Comparison of ENCODE assay signal across 23 mouse cellular contexts in the genomic region with DNA sequence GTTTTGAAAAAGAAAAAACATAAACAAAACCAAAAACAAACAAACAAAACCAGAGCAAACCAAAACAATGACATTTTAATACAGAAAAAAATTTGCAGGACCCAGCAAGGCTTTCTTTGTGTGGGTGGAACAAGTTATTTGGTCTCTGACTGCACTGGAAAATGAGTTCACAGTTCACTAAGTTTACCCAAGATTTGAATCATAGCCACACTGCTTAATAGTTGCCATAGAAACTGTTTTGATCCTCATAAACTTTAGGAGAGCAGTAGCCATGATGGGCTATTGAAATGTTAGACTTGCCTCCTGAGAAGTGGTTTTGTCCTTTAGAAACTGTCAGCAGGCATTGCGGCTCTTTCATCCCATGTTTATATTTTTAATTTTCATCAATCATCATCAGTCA. TPM values are rescaled to one million over a fixed set of nuclear protein-coding genes. Genes with fewer than 3 reads are reported as not detected.
A peak's percentile ranks its signal among the peaks of the same experiment; 100 is the strongest.
DNase-seq lines count a peak whose midpoint lies in the region; ATAC-seq and TF ChIP-seq lines count a peak whose summit lies in the region.
"Had no signal": no experiment of that assay in that cellular context is flagged by ENCODE, and none has a peak within 500 bp of the region (broad histone marks: within the 10 kb centered on the region; RNA-seq: fewer than 3 reads in every experiment).

No protein-coding gene starts in this region.

- dilution Hi-C loops in CH12.LX (cut with MboI; ENCODE audit: extremely low pct_ligation_motif_present, extremely low pct_unique_long_range_greater_than_20kb, low sequenced_read_pairs) = no loop called here

- H3K9me3 ChIP-seq in forebrain, embryonic 14.5 days (replicated peaks; ENCODE audit: control insufficient read depth, low read length) = no peaks in the 10 kb centered on the region
- no peaks in the 10 kb centered on the region for H3K9me3 ChIP-seq in forebrain, embryonic 15.5 days
- H3K9me3 ChIP-seq in lung, postnatal 0 days (ENCODE audit: low read length) = no peaks in the 10 kb centered on the region
- H3K9me3 ChIP-seq in CH12.LX (replicated peaks; ENCODE audit: low read length) = no peaks in the 10 kb centered on the region
- H3K9me3 ChIP-seq in intestine, embryonic 16.5 days (ENCODE audit: control insufficient read depth, low read length) = no peaks in the 10 kb centered on the region
- H3K9me3 ChIP-seq: embryonic facial prominence, embryonic 12.5 days; heart, embryonic 10.5 days; limb, embryonic 10.5 days; megakaryocyte, embryonic 14.5 days; midbrain, embryonic 15.5 days had no signal

- H3K4me1 ChIP-seq in forebrain, embryonic 14.5 days (ENCODE audit: control insufficient read depth, insufficient read depth, low read length) = peaks cover 24% of the 10 kb centered on the region
- H3K4me1 ChIP-seq in forebrain, embryonic 15.5 days = peaks cover 43% of the 10 kb centered on the region
- H3K4me1 ChIP-seq in lung, postnatal 0 days (ENCODE audit: insufficient read depth, low read depth, low read length) = no peaks in the 10 kb centered on the region; the same call in 1 of the 2 replicates
- peaks cover 3 to 19% of the 10 kb centered on the region in 2 experiments; a peak in 2 of 4 replicates for H3K4me1 ChIP-seq in CH12.LX (ENCODE audit: control insufficient read depth in 1 of 2, insufficient read depth in 2 of 2)
- H3K4me1 ChIP-seq in embryonic fibroblast, embryonic 13.5 days (ENCODE audit: control insufficient read depth, insufficient read depth, low read length) = peaks cover 16% of the 10 kb centered on the region
- peaks cover 8% of the 10 kb centered on the region; the same call in 1 of the 2 replicates for H3K4me1 ChIP-seq in intestine, embryonic 16.5 days (ENCODE audit: control insufficient read depth, insufficient read depth, low read length)
- H3K4me1 ChIP-seq: embryonic facial prominence, embryonic 12.5 days had no signal

- no peak for TF ChIP-seq RAD21 in CH12.LX (IDR thresholded peaks at IDR 0.05; ENCODE audit: low read depth, low read length)

- no peaks in the 10 kb centered on the region for H3K27me3 ChIP-seq in forebrain, embryonic 14.5 days (replicated peaks; ENCODE audit: control insufficient read depth, insufficient read depth, low read length)
- no peaks in the 10 kb centered on the region for H3K27me3 ChIP-seq in forebrain, embryonic 15.5 days
- no peaks in the 10 kb centered on the region for H3K27me3 ChIP-seq in lung, postnatal 0 days (replicated peaks; ENCODE audit: insufficient read depth, low read length)
- H3K27me3 ChIP-seq in CH12.LX (replicated peaks) = no peaks in the 10 kb centered on the region
- no peaks in the 10 kb centered on the region for H3K27me3 ChIP-seq in intestine, embryonic 16.5 days (replicated peaks; ENCODE audit: control insufficient read depth, insufficient read depth, low read length)
- H3K27me3 ChIP-seq: embryonic facial prominence, embryonic 12.5 days; megakaryocyte, embryonic 14.5 days; midbrain, embryonic 15.5 days had no signal

- H3K36me3 ChIP-seq in forebrain, embryonic 14.5 days (ENCODE audit: control insufficient read depth, insufficient read depth, low read length) = no peaks in the 10 kb centered on the region
- H3K36me3 ChIP-seq in forebrain, embryonic 15.5 days = no peaks in the 10 kb centered on the region
- no peaks in the 10 kb centered on the region for H3K36me3 ChIP-seq in lung, postnatal 0 days (ENCODE audit: insufficient read depth, low read length)
- no peaks in the 10 kb centered on the region for H3K36me3 ChIP-seq in CH12.LX (replicated peaks in 1 of 2; ENCODE audit: control insufficient read depth in 1 of 2, insufficient read depth in 1 of 2, low read length in 1 of 2)
- H3K36me3 ChIP-seq in intestine, embryonic 16.5 days (ENCODE audit: control insufficient read depth, insufficient read depth, low read length) = no peaks in the 10 kb centered on the region
- H3K36me3 ChIP-seq: embryonic facial prominence, embryonic 12.5 days; limb, embryonic 10.5 days; midbrain, embryonic 15.5 days had no signal

- 30% methylated on average over 1 of the region's 1 CpGs for WGBS in forebrain, embryonic 14.5 days
- 40% methylated on average over 1 of the region's 1 CpGs for WGBS in forebrain, embryonic 15.5 days
- WGBS in lung, postnatal 0 days = 82% methylated on average over 1 of the region's 1 CpGs
- WGBS in intestine, embryonic 16.5 days = 84% methylated on average over 1 of the region's 1 CpGs

- no peak for TF ChIP-seq CTCF in lung, postnatal 0 days (IDR thresholded peaks at IDR 0.05)
- no peak for TF ChIP-seq CTCF in CH12.LX (conservative IDR thresholded peaks at IDR 0.05 in 1 of 2, IDR thresholded peaks at IDR 0.05 in 1 of 2; ENCODE audit: low read depth in 2 of 2, low read length in 2 of 2)
- TF ChIP-seq CTCF in embryonic fibroblast, embryonic 13.5 days (IDR thresholded peaks at IDR 0.05; ENCODE audit: borderline replicate concordance, insufficient read depth, low read length) = no peak

- TF ChIP-seq POLR2A in CH12.LX (IDR thresholded peaks at IDR 0.05; ENCODE audit: low read depth, low read length) = no peak
- no peak for TF ChIP-seq POLR2A in embryonic fibroblast, embryonic 13.5 days (IDR thresholded peaks at IDR 0.05; ENCODE audit: low read depth, low read length)

- no peaks in the 10 kb centered on the region for H3K79me2 ChIP-seq in CH12.LX (replicated peaks; ENCODE audit: control insufficient read depth, extremely low read depth, insufficient read depth, poor library complexity, severe bottlenecking)

- peak; percentile 46 for DNase-seq in forebrain, embryonic 14.5 days (ENCODE audit: low spot score)
- DNase-seq in lung, postnatal 0 days (ENCODE audit: low spot score) = peak; percentile 34
- no peak for DNase-seq in lung, postnatal 14 days
- DNase-seq in CH12.LX (ENCODE audit: extremely low read depth) = peak; percentile 18
- DNase-seq in cerebellum, adult 11 months = no peak
- DNase-seq: adrenal gland, adult 2 months; cerebellum, postnatal 10 days; forebrain, postnatal 0 days; heart, postnatal 10 days; kidney, adult 9 months; kidney, postnatal 25 days; lung, adult 2 months; right cerebral cortex, adult 18-20 months; thymus, postnatal 14 days had no signal

- H3K4me2 ChIP-seq in forebrain, embryonic 14.5 days (ENCODE audit: low read length) = no peak overlapping the region
- H3K4me2 ChIP-seq in forebrain, embryonic 15.5 days (replicated peaks) = no peak overlapping the region
- no peak overlapping the region for H3K4me2 ChIP-seq in lung, postnatal 0 days (replicated peaks; ENCODE audit: low read depth, low read length)
- H3K4me2 ChIP-seq in CH12.LX (ENCODE audit: insufficient read depth, low read depth, poor library complexity, severe bottlenecking) = no peak overlapping the region
- H3K4me2 ChIP-seq in intestine, embryonic 16.5 days (ENCODE audit: low read depth, low read length) = no peak overlapping the region
- H3K4me2 ChIP-seq: embryonic facial prominence, embryonic 12.5 days; liver, embryonic 11.5 days; midbrain, embryonic 15.5 days had no signal

- no peak overlapping the region; the same call in 1 of the 2 replicates for H3K9ac ChIP-seq in forebrain, embryonic 14.5 days (ENCODE audit: low read length)
- no peak overlapping the region for H3K9ac ChIP-seq in forebrain, embryonic 15.5 days (replicated peaks)
- H3K9ac ChIP-seq in lung, postnatal 0 days (replicated peaks; ENCODE audit: low read depth) = no peak overlapping the region
- no peak overlapping the region for H3K9ac ChIP-seq in CH12.LX (ENCODE audit: insufficient read depth, low read depth)
- H3K9ac ChIP-seq in intestine, embryonic 16.5 days (ENCODE audit: low read depth, low read length) = no peak overlapping the region
- H3K9ac ChIP-seq: embryonic facial prominence, embryonic 12.5 days; forebrain, postnatal 0 days; midbrain, embryonic 15.5 days had no signal

- no peak overlapping the region for H3K4me3 ChIP-seq in forebrain, embryonic 14.5 days (ENCODE audit: low read depth, low read length)
- H3K4me3 ChIP-seq in forebrain, embryonic 15.5 days = no peak overlapping the region
- no peak overlapping the region for H3K4me3 ChIP-seq in lung, postnatal 0 days (ENCODE audit: low read depth, low read length)
- H3K4me3 ChIP-seq in CH12.LX (replicated peaks in 1 of 3; ENCODE audit: low read depth in 2 of 3, low read length in 2 of 3, poor library complexity in 1 of 3) = no peak overlapping the region
- no peak overlapping the region for H3K4me3 ChIP-seq in embryonic fibroblast, embryonic 13.5 days (ENCODE audit: insufficient read depth, low read length)
- H3K4me3 ChIP-seq in intestine, embryonic 16.5 days (ENCODE audit: low read length) = no peak overlapping the region
- H3K4me3 ChIP-seq: embryonic facial prominence, embryonic 12.5 days; heart, embryonic 10.5 days; limb, embryonic 10.5 days; megakaryocyte, embryonic 14.5 days; midbrain, embryonic 15.5 days had no signal

- ATAC-seq in forebrain, embryonic 14.5 days = no peak
- no peak for ATAC-seq in forebrain, embryonic 15.5 days (replicated peaks)
- no peak for ATAC-seq in lung, postnatal 0 days
- ATAC-seq in intestine, embryonic 16.5 days = no peak
- ATAC-seq: forebrain, postnatal 0 days; midbrain, embryonic 15.5 days had no signal

- in situ Hi-C loops in CH12.LX (cut with MboI; ENCODE audit: low pct_ligation_motif_present, low pct_unique_long_range_greater_than_20kb, low sequenced_read_pairs) = no loop called here

- TF ChIP-seq EP300 in lung, postnatal 0 days (IDR thresholded peaks at IDR 0.05) = no peak
- TF ChIP-seq EP300 in CH12.LX (IDR thresholded peaks at IDR 0.05; ENCODE audit: low read length) = no peak

- no peak overlapping the region for H3K27ac ChIP-seq in forebrain, embryonic 14.5 days (ENCODE audit: low read depth, low read length)
- H3K27ac ChIP-seq in forebrain, embryonic 15.5 days (replicated peaks) = no peak overlapping the region
- H3K27ac ChIP-seq in lung, postnatal 0 days (ENCODE audit: low read length) = no peak overlapping the region
- no peak overlapping the region for H3K27ac ChIP-seq in CH12.LX (ENCODE audit: insufficient read depth, low read depth)
- peak overlapping the region; percentile 82 for H3K27ac ChIP-seq in embryonic fibroblast, embryonic 13.5 days (ENCODE audit: insufficient read depth, low read length)
- H3K27ac ChIP-seq in intestine, embryonic 16.5 days (ENCODE audit: low read length) = no peak overlapping the region
- H3K27ac ChIP-seq: embryonic facial prominence, embryonic 12.5 days; heart, embryonic 10.5 days; limb, embryonic 10.5 days; midbrain, embryonic 15.5 days had no signal

TF ChIP-seq in CH12.LX, 34 proteins besides CTCF, POLR2A, EP300 and RAD21 (continues in another document):
- TF ChIP-seq MAZ (IDR thresholded peaks at IDR 0.05; ENCODE audit: low read depth, low read length) = no peak
- TF ChIP-seq IRF4 (IDR thresholded peaks at IDR 0.05; ENCODE audit: low read depth, low read length) = no peak

RNA-seq across cellular contexts. Expression of a gene that starts 39.9 kb away (rescaled TPM):
- 8.4 and 9.3 TPM in 2 replicates for polyA plus RNA-seq in forebrain, embryonic 14.5 days (2014; fragmentation: Nextera tagmentation; extraction: Ambion mirVana)
- 9.0 and 10.9 TPM in 2 replicates for polyA plus RNA-seq in forebrain, embryonic 15.5 days (2015; fragmentation: Nextera tagmentation; extraction: Ambion mirVana)
- 42.8 and 60.1 TPM in 2 replicates for polyA plus RNA-seq in lung, postnatal 0 days (2015; fragmentation: Nextera tagmentation; extraction: Ambion mirVana)
- total RNA-seq in CH12.LX (2012; rRNA removed) = 2.1 and 2.6 TPM in 2 replicates
- 3.9 and 4.6 TPM in 2 replicates for total RNA-seq in CH12.LX (2014; rRNA removed)
- 4.5 and 7.1 TPM in 2 replicates for polyA plus RNA-seq in CH12.LX (2012; ENCODE audit: insufficient read length, low read depth)
- polyA plus RNA-seq in embryonic fibroblast, embryonic 13.5 days (2011; ENCODE audit: insufficient read length, low read depth, missing spikeins) = 494 and 636 TPM in 2 replicates
- polyA plus RNA-seq in intestine, embryonic 16.5 days (2015; fragmentation: Nextera tagmentation; extraction: Ambion mirVana) = 51.5 and 56.0 TPM in 2 replicates

Comparison
In these comparisons a context has a peak if more than half of its experiments do, and no peak if none do; other contexts are left out.
1. DNase-seq: peak in forebrain, embryonic 14.5 days (single experiment), lung, postnatal 0 days (single experiment) and CH12.LX (single experiment); none in lung, postnatal 14 days (single experiment) and cerebellum, adult 11 months (single experiment).